Mouse (Mus musculus): ENCODE data around the gene Klf2.
A peak's percentile ranks its signal among the peaks of the same experiment; 100 is the strongest.

Klf2 gene

GRCm38 (mm10) chr8:72318801-72319322 is at the start of gene Klf2:
Klf2 (plus strand) TSS chr8:72319033.
- peak; percentile 90 for DNase-seq

GRCm38 (mm10) chr8:72270606-72271005 is 48.2 kb upstream of the Klf2 start:
- DNase-seq = no peak

- DNase-seq = no peak
These were observed 47.7 kb upstream of the Klf2 start for GRCm38 (mm10) chr8:72271051-72271660.

- no peak for DNase-seq
These were observed 47.1 kb upstream of the Klf2 start for GRCm38 (mm10) chr8:72271691-72272090.

- peak; percentile 64 for DNase-seq
These were observed 46.5 kb upstream of the Klf2 start for GRCm38 (mm10) chr8:72272361-72272760.

GRCm38 (mm10) chr8:72273111-72273770 is 45.6 kb upstream of the Klf2 start:
- no peak for DNase-seq

- no peak for DNase-seq
These were observed 45.0 kb upstream of the Klf2 start for GRCm38 (mm10) chr8:72273807-72274206.

- DNase-seq = no peak
These were observed 41.6 kb upstream of the Klf2 start for GRCm38 (mm10) chr8:72277244-72277643.

- no peak for DNase-seq
These were observed 39.7 kb upstream of the Klf2 start for GRCm38 (mm10) chr8:72279151-72279550.

- DNase-seq = no peak
These were observed 37.2 kb upstream of the Klf2 start for GRCm38 (mm10) chr8:72281634-72282033.

- DNase-seq = no peak
These were observed 33.5 kb upstream of the Klf2 start for GRCm38 (mm10) chr8:72285285-72285684.

- DNase-seq = no peak
These were observed 29.8 kb upstream of the Klf2 start for GRCm38 (mm10) chr8:72289051-72289450.

GRCm38 (mm10) chr8:72291104-72291503 is 27.7 kb upstream of the Klf2 start:
- DNase-seq = no peak

GRCm38 (mm10) chr8:72293309-72293708 is 25.5 kb upstream of the Klf2 start:
- DNase-seq = no peak

GRCm38 (mm10) chr8:72295125-72295524 is 23.7 kb upstream of the Klf2 start:
- no peak for DNase-seq

GRCm38 (mm10) chr8:72295679-72296078 is 23.2 kb upstream of the Klf2 start:
- peak; percentile 21 for DNase-seq

GRCm38 (mm10) chr8:72296561-72296960 is 22.3 kb upstream of the Klf2 start:
- no peak for DNase-seq

GRCm38 (mm10) chr8:72298928-72299327 is 19.9 kb upstream of the Klf2 start:
- no peak for DNase-seq

- DNase-seq = no peak
These were observed 18.0 kb upstream of the Klf2 start for GRCm38 (mm10) chr8:72300654-72301400.

GRCm38 (mm10) chr8:72301497-72301896 is 17.3 kb upstream of the Klf2 start:
- no peak for DNase-seq

- DNase-seq = no peak
These were observed 15.7 kb upstream of the Klf2 start for GRCm38 (mm10) chr8:72302986-72303612.

GRCm38 (mm10) chr8:72303633-72304032 is 15.2 kb upstream of the Klf2 start:
- no peak for DNase-seq

- DNase-seq = no peak
These were observed 13.5 kb upstream of the Klf2 start, which contains the start of gene Gm10282 for GRCm38 (mm10) chr8:72305210-72305905. Gm10282 (minus strand) TSS chr8:72305260.

All from embryo, embryonic 11 days (tissue).